Mouse (Mus musculus): ENCODE data around the gene Tbl3. TPM values are rescaled to one million over a fixed set of nuclear protein-coding genes. Genes with fewer than 3 reads are reported as not detected.
"Not testable (repeated sequence)": the region's sequence is repeated elsewhere in the genome, so short reads cannot be mapped to it uniquely, and the experiment has no call there.

The Tbl3 gene
- polyA plus RNA-seq, 1 experiment: 46.1 TPM

DNA sequence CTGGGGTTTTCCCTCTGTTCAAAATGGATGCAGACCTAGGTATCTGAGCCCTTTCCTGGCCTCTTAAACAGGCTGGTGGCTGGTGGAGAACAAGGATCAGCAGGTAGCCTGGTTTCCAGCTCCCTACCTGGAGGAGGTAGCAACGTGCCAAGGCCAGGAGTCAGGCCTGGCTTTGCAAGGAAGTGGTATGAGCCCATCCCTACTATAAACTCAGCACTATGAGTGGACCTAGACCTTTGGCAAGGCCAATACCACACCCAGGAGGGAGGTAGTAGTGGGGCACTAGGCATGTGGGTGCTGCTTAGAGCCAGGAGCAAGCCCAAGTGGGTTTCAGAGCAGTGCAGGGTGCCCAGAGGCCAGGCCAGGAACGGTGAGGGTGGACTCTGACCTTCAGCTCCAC is 8.0 kb downstream of the Tbl3 start:
- peak; percentile 82 for DNase-seq (ENCODE audit: low read depth, low spot score)
- 32% methylated on average over 2 of the region's 2 CpGs for WGBS

DNA sequence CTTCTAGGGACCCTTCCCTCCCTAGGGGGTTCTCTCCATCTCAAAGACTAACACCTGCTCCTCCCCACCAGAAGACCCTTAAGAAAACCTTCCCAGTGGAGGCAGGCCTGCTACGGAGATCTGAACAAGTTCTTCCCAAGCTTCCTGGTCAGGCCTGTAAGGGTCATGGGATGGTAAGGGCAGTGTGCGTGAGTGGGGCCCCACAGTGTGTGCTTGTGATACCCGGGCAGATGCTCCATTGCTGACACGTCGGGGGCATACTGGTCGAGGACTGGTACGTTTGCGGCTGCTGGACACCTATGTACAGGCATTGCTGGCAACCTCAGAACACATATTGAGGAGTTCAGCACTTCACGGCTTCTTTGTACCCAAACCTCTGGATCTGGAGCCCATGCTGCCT is 8.7 kb downstream of the Tbl3 start:
- 28% methylated on average over 9 of the region's 9 CpGs for WGBS

GRCm38 (mm10) chr17:24697985-24698384 is 9.5 kb downstream of the Tbl3 start:
- peak; percentile 59 for DNase-seq (ENCODE audit: low read depth, low spot score)
- WGBS: 7% methylated on average over 5 of the region's 5 CpGs

More for the DNA sequence above, 8.7 kb downstream of the Tbl3 start:
- DNase-seq (ENCODE audit: low read depth, low spot score): no peak

DNA sequence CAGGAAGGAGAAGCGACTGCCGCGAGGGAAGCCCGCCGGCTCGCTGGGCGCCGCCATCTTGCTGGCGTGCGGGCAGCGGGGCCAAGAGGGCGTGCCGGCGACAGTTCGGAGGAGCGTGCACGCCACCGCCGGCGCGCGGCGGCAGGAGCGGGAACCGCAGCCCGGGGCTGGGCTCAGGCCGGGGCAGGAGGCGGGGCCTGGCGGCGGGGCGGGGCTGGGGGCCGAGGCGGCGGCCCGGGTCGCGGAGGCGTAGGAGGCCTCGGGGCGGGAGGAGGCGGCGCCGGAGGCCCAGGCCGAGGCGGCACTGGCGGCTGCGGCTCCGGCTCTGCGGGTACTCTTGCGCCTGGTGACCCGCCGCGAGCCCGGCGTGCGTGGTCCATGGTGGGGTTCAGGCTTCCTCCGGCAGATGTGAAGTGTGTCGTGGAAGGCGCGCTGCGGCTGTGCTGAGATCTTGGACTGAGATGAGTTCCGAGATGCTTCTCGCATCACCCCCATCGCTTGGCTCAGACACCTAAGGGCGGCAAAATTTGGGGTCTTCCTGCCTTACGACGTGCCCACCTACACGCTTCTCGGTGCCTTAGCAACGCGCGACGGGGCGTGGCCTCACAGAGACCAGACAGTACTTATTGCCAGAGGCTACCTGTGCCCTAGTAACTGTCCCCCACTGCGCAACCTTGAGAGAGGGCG is 11.3 kb downstream of the Tbl3 start, which contains the start of the genes Gfer and Noxo1:
TSS of gene Gfer (minus strand) at position 146 of the 687 bp plus-strand sequence.
TSS of gene Noxo1 (plus strand) at position 224 of the 687 bp plus-strand sequence.
- under 1% methylated on average over 74 of the region's 76 CpGs for WGBS
- no peak for DNase-seq (ENCODE audit: low read depth, low spot score)

GRCm38 (mm10) chr17:24695326-24696010 is 12.0 kb downstream of the Tbl3 start:
- 4% methylated on average over 47 of the region's 51 CpGs for WGBS
- no peak for DNase-seq (ENCODE audit: low read depth, low spot score)

GRCm38 (mm10) chr17:24692385-24692784 is 15.1 kb downstream of the Tbl3 start:
- 87% methylated on average over 5 of the region's 5 CpGs for WGBS
- DNase-seq (ENCODE audit: low read depth, low spot score): no peak

GRCm38 (mm10) chr17:24689251-24690081 is 18.0 kb downstream of the Tbl3 start, which contains the start of gene Syngr3:
Gene Syngr3, minus strand, starts transcription at chr17:24689955.
- no peak for DNase-seq (ENCODE audit: low read depth, low spot score)
- 2% methylated on average over 45 of the region's 55 CpGs for WGBS

GRCm38 (mm10) chr17:24687599-24687998 is 19.9 kb downstream of the Tbl3 start:
- 26% methylated on average over 23 of the region's 23 CpGs for WGBS
- DNase-seq (ENCODE audit: low read depth, low spot score): no peak

GRCm38 (mm10) chr17:24687146-24687595 is 20.3 kb downstream of the Tbl3 start:
- 1% methylated on average over 25 of the region's 25 CpGs for WGBS
- DNase-seq (ENCODE audit: low read depth, low spot score): no peak

GRCm38 (mm10) chr17:24686514-24686913 is 20.9 kb downstream of the Tbl3 start:
- WGBS: 54% methylated on average over 16 of the region's 16 CpGs
- DNase-seq (ENCODE audit: low read depth, low spot score): no peak

- 50% methylated on average over 24 of the region's 24 CpGs for WGBS
- no peak for DNase-seq (ENCODE audit: low read depth, low spot score)
Measured at GRCm38 (mm10) chr17:24677500-24678080, 29.9 kb downstream of the Tbl3 start.

GRCm38 (mm10) chr17:24676877-24677276 is 30.6 kb downstream of the Tbl3 start:
- 90% methylated on average over 5 of the region's 5 CpGs for WGBS
- no peak for DNase-seq (ENCODE audit: low read depth, low spot score)

GRCm38 (mm10) chr17:24676187-24676586 is 31.3 kb downstream of the Tbl3 start:
- 58% methylated on average over 2 of the region's 2 CpGs for WGBS
- no peak for DNase-seq (ENCODE audit: low read depth, low spot score)

- 79% methylated on average over 7 of the region's 7 CpGs for WGBS
- no peak for DNase-seq (ENCODE audit: low read depth, low spot score)
Measured at GRCm38 (mm10) chr17:24674277-24674676, 33.2 kb downstream of the Tbl3 start.

GRCm38 (mm10) chr17:24672141-24672540 is 35.3 kb downstream of the Tbl3 start:
- peak; percentile 84 for DNase-seq (ENCODE audit: low read depth, low spot score)

GRCm38 (mm10) chr17:24671346-24671745 is 36.1 kb downstream of the Tbl3 start:
- no peak for DNase-seq (ENCODE audit: low read depth, low spot score)
- WGBS: 50% methylated on average over 5 of the region's 5 CpGs

More at GRCm38 (mm10) chr17:24672141-24672540, 35.3 kb downstream of the Tbl3 start:
- 6% methylated on average over 5 of the region's 5 CpGs for WGBS

GRCm38 (mm10) chr17:24670246-24670844 is 37.1 kb downstream of the Tbl3 start:
- WGBS: 2% methylated on average over 8 of the region's 8 CpGs
- no peak for DNase-seq (ENCODE audit: low read depth, low spot score)

- WGBS: 1% methylated on average over 80 of the region's 80 CpGs
- peak; percentile 70 for DNase-seq (ENCODE audit: low read depth, low spot score)
Measured at GRCm38 (mm10) chr17:24669545-24670245, 37.8 kb downstream of the Tbl3 start, which contains the start of gene Zfp598. Gene Zfp598, plus strand, starts transcription at chr17:24669687.

- 9% methylated on average over 15 of the region's 15 CpGs for WGBS
- DNase-seq (ENCODE audit: low read depth, low spot score): not testable (repeated sequence)
Measured at GRCm38 (mm10) chr17:24669214-24669544, 38.3 kb downstream of the Tbl3 start.
